Comparison of ENCODE assay signal across 8 mouse cellular contexts in genomic region chr15:86478685-86479502, GRCm38 (mm10).
DNase-seq lines count a peak whose midpoint lies in the region; ATAC-seq lines count a peak whose summit lies in the region.
"Had no signal": no experiment of that assay in that cellular context is flagged by ENCODE, and none has a peak within 500 bp of the region (broad histone marks: within the 10 kb centered on the region; RNA-seq: fewer than 3 reads in every experiment).

No protein-coding gene starts in this region.

- H3K9ac ChIP-seq in limb, embryonic 13.5 days, result no peak overlapping the region

- peak; percentile 16 for DNase-seq in lung, postnatal 36 days
- no peak for DNase-seq in lung, adult 18-20 months
- DNase-seq in heart, embryonic 10.5 days (ENCODE audit: low spot score), result peak; percentile 79
- DNase-seq in yolk sac, embryonic 10.5 days (ENCODE audit: low spot score), result peak; percentile 11
- DNase-seq in ovary, postnatal 36 days (ENCODE audit: low spot score), result no peak
- no peak for DNase-seq in cerebellum, adult 11 months
- DNase-seq: right cerebral cortex, postnatal 14 days had no signal

- H3K4me2 ChIP-seq in limb, embryonic 13.5 days (replicated peaks), result peak overlapping the region; percentile 3; the same call in 1 of the 2 replicates

- H3K9me3 ChIP-seq in heart, embryonic 10.5 days, result no peaks in the 10 kb centered on the region
- no peaks in the 10 kb centered on the region for H3K9me3 ChIP-seq in limb, embryonic 13.5 days

- H3K36me3 ChIP-seq in heart, embryonic 10.5 days, result no peaks in the 10 kb centered on the region
- H3K36me3 ChIP-seq in limb, embryonic 13.5 days, result no peaks in the 10 kb centered on the region

- WGBS in heart, embryonic 10.5 days, result 44% methylated on average over 13 of the region's 13 CpGs
- 38% methylated on average over 13 of the region's 13 CpGs for WGBS in limb, embryonic 13.5 days

- no peak for ATAC-seq in limb, embryonic 13.5 days (ENCODE audit: low FRiP score, low read depth)

- no peak overlapping the region for H3K27ac ChIP-seq in heart, embryonic 10.5 days
- no peak overlapping the region for H3K27ac ChIP-seq in limb, embryonic 13.5 days

- H3K4me3 ChIP-seq in heart, embryonic 10.5 days, result no peak overlapping the region
- H3K4me3 ChIP-seq in limb, embryonic 13.5 days, result no peak overlapping the region

- peaks cover 64% of the 10 kb centered on the region for H3K27me3 ChIP-seq in heart, embryonic 10.5 days (ENCODE audit: insufficient read depth, poor library complexity, severe bottlenecking)
- H3K27me3 ChIP-seq in limb, embryonic 13.5 days, result no peaks in the 10 kb centered on the region

- peaks cover 41% of the 10 kb centered on the region for H3K4me1 ChIP-seq in heart, embryonic 10.5 days
- peaks cover 42% of the 10 kb centered on the region for H3K4me1 ChIP-seq in limb, embryonic 13.5 days

Comparison
In these comparisons a context has a peak if more than half of its experiments do, and no peak if none do; other contexts are left out.
1. DNase-seq: peak in lung, postnatal 36 days (single experiment), heart, embryonic 10.5 days (single experiment) and yolk sac, embryonic 10.5 days (single experiment); none in lung, adult 18-20 months (0 of 2), ovary, postnatal 36 days (single experiment) and cerebellum, adult 11 months (single experiment).